Mouse (Mus musculus) myocyte (in vitro differentiated cells): ENCODE data around the gene Hist2h2be.

ENCODE experiments used
- CEBPB ChIP-seq: IDR thresholded peaks from 2 replicates; pipeline ENCODE4 v1.6.1; 2011; ENCODE audit warnings: mild to moderate bottlenecking, moderate library complexity; ENCODE audit not compliant: poor library complexity, insufficient read depth, severe bottlenecking
- MAX ChIP-seq: IDR thresholded peaks from one replicate; pipeline ENCODE4 v1.6.1; 2011; ENCODE audit warnings: low read depth, mild to moderate bottlenecking, control low read depth
- MYOD1 ChIP-seq, 3 experiments: IDR thresholded peaks; one replicate each; pipeline ENCODE4 v1.6.1; 2011; ENCODE audit warnings: control low read depth in 2 of 3, low read depth in 2 of 3, mild to moderate bottlenecking in 2 of 3, moderate library complexity in 1 of 3; ENCODE audit not compliant: insufficient read length in 2 of 3, control insufficient read depth in 1 of 3
- POLR2A ChIP-seq: IDR thresholded peaks from one replicate; pipeline ENCODE4 v1.6.1; 2011; ENCODE audit warnings: low read depth, mild to moderate bottlenecking, control low read depth, moderate library complexity; ENCODE audit not compliant: insufficient read length
- USF1 ChIP-seq: IDR thresholded peaks from one replicate; pipeline ENCODE4 v1.6.1; 2011; ENCODE audit warnings: low read depth, mild to moderate bottlenecking, control low read depth, moderate library complexity

GRCm38 (mm10) chr3:96267541-96267940 lies 46.6 kb downstream of the Hist2h2be start:
- no peak for TF ChIP-seq MAX
- no peak for TF ChIP-seq POLR2A
- TF ChIP-seq USF1 = no peak
- no peak for TF ChIP-seq CEBPB
- no peak for TF ChIP-seq MYOD1 (IDR thresholded peaks at IDR 0.05; ENCODE audit: control insufficient read depth in 1 of 3, insufficient read length in 2 of 3, low read depth in 2 of 3)
